Mouse (Mus musculus) lung, embryonic 15.5 days (tissue): Measurements from ENCODE around the gene Foxp1. TPM values are rescaled to one million over a fixed set of nuclear protein-coding genes. Genes with fewer than 3 reads are reported as not detected.

Experiments used
- ATAC-seq: fragments of 200-750 bp; cut with Nextera tagmentation; 2 replicates; pipeline ENCODE4 v1.8.0; 2017; ENCODE audit warnings: moderate number of reproducible peaks, borderline replicate concordance; ENCODE audit not compliant: low FRiP score, low TSS enrichment; ENCODE audit errors: extremely low read depth
- H3K27ac ChIP-seq: fragments of 300-500 bp; sonication (generic); 2 replicates; pipeline ENCODE4 v1.5.1; 2015; ENCODE audit warnings: moderate library complexity, mild to moderate bottlenecking, inconsistent platforms
- H3K27me3 ChIP-seq: fragments of 300-500 bp; sonication (generic); 2 replicates; pipeline ENCODE4 v1.6.1; 2015; ENCODE audit warnings: inconsistent platforms
- H3K36me3 ChIP-seq: fragments of 300-500 bp; sonication (generic); 2 replicates; pipeline ENCODE4 v1.6.1; 2015; ENCODE audit warnings: inconsistent platforms
- H3K4me1 ChIP-seq: fragments of 300-500 bp; sonication (generic); 2 replicates; pipeline ENCODE4 v1.6.1; 2015; ENCODE audit warnings: inconsistent platforms
- H3K4me2 ChIP-seq: fragments of 300-500 bp; sonication (generic); 2 replicates; pipeline ENCODE4 v1.6.1; 2015; ENCODE audit warnings: inconsistent platforms, mild to moderate bottlenecking, moderate library complexity
- H3K4me3 ChIP-seq: fragments of 300-500 bp; sonication (generic); 2 replicates; pipeline ENCODE4 v1.5.1; 2015; ENCODE audit warnings: mild to moderate bottlenecking, inconsistent platforms
- H3K9ac ChIP-seq: fragments of 300-500 bp; sonication (generic); 2 replicates; pipeline ENCODE4 v1.6.1; 2015; ENCODE audit warnings: inconsistent platforms
- H3K9me3 ChIP-seq: fragments of 300-500 bp; sonication (generic); 2 replicates; pipeline ENCODE4 v1.6.1; 2016; ENCODE audit warnings: inconsistent platforms
- WGBS: fragments of 180-500 bp; shearing (Covaris S2); methylation state at CpG from one replicate; pipeline ENCODE4 v1.1.7; 2015; 5-methylcytosine and 5-hydroxymethylcytosine counted together
- polyA plus RNA-seq: library from polyadenylated mRNA; unstranded; fragments of >200 nt; fragmentation: Nextera tagmentation; extraction: Ambion mirVana; gene quantifications from 2 replicates; pipeline ENCODE4 v1.2.1, GENCODE M21; 2015

Foxp1 gene
- polyA plus RNA-seq, 1 experiment from 2014 or later = 109 TPM

DNA sequence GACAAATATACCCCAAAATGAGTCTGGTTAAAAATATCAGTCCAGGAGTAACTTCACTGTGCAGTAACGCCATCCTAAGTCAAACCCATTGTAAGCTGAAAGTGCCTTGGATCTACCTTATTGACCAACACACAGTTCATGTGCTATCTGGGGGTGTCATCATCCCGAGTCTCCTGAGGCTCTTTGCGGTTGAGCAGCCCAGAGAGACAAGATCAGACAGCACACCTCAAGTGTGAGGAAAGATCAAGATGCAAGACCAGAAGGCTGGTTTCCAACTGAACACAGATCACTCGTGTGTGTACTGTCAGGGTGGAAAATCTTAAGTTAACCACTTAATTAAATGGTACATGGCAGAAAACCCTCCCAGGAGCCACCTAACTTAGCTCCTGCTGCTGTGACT lies 238.5 kb downstream of the Foxp1 start:
- Histone ChIP-seq H3K27me3 (no peaks in the 10 kb centered on the region), H3K4me1 (no peaks in the 10 kb centered on the region), H3K9ac (no peak overlapping the region), H3K4me3 (no peak overlapping the region), H3K36me3 (no peaks in the 10 kb centered on the region), H3K27ac (no peak overlapping the region), H3K4me2 (no peak overlapping the region), H3K9me3 (no peaks in the 10 kb centered on the region)
- no peak for ATAC-seq
- WGBS = 72% methylated on average over 4 of the region's 4 CpGs

DNA sequence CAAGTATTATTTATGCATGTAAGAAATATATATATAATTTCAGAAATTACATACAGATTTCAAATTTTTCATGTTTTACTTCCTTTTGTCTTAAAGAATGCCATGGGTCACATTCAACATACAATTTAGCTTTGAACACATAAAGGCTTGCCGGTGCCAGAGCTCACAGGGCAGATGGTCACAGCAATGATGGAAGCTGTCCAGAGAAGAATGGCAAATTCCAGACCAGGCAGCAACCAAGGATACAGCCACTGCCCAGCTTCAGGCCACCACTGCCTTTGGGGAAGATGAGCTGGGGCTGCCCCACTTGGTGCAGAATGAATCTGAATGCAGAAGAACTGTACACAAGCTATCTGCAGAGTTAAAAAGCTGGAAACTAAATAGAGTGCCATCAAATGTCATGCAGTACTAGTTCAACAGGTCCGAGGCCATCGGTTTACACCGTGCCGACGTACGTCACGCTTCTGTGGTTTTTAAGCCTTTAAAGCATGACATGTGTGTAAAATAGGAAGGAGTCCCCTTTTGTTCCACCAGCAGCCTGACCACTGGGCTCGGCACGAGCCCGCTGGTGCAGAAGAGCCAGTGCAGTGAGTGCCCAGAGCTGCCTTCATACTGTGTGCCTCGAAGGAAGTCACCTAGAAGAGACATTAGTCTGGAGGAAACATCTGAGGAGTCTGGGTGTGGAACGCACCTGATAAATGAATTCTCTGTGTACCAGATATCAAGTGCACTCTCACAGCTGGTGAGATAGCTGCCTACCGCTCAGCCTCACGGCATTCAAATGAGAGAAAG lies 239.5 kb downstream of the Foxp1 start:
- ATAC-seq = no peak
- no peaks in the 10 kb centered on the region for H3K4me1 ChIP-seq
- H3K4me3 ChIP-seq = no peak overlapping the region
- H3K36me3 ChIP-seq = no peaks in the 10 kb centered on the region
- no peak overlapping the region for H3K4me2 ChIP-seq
- H3K27me3 ChIP-seq = no peaks in the 10 kb centered on the region
- no peak overlapping the region for H3K27ac ChIP-seq
- H3K9ac ChIP-seq = no peak overlapping the region
- no peaks in the 10 kb centered on the region for H3K9me3 ChIP-seq
- WGBS = 75% methylated on average over 15 of the region's 15 CpGs

DNA sequence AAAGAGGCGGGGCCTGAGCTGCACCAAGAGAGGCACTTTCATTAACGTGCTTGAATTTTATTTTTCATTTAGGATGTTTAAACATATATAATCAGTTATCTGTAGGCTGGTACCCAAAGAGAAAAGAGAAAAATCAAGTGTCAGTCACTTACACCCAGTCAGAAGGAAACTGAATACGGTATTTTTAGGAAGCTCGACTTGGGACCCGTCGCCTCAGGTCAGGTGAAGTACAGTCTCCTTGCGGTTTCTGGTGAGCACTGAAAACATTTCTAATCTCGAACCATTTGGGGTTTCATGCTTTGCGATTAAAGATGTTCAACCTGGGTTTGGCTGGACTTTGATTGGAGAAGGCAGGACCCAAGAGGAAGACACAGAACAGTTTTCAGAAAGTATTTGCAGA lies 241.1 kb downstream of the Foxp1 start:
- Histone ChIP-seq H3K27ac (no peak overlapping the region), H3K4me1 (peaks cover 3% of the 10 kb centered on the region), H3K4me3 (no peak overlapping the region), H3K9ac (no peak overlapping the region), H3K4me2 (no peak overlapping the region), H3K9me3 (no peaks in the 10 kb centered on the region), H3K27me3 (no peaks in the 10 kb centered on the region), H3K36me3 (no peaks in the 10 kb centered on the region)
- WGBS = 87% methylated on average over 9 of the region's 9 CpGs
- ATAC-seq = no peak

DNA sequence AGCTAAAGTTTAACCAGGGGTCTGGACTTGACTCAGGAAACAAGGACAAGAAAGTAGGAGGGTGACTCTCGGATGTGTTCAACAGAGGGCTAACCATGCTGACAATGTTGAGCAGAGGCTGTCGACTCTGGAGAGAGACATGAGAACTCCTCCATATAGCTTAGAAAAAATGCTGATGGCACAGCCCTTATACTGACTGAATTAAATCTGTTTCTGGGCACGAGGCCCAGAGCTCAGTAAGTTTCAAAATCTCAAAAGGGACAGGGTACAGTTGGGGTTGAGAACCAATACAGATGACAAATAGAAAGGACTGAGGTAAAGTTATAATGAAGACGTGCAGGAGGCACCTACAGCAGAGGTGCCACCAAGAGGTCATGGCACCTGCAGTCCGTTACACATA lies 241.9 kb downstream of the Foxp1 start:
- Histone ChIP-seq H3K27ac (no peak overlapping the region), H3K27me3 (no peaks in the 10 kb centered on the region), H3K4me1 (peaks cover 6% of the 10 kb centered on the region), H3K36me3 (no peaks in the 10 kb centered on the region), H3K9ac (no peak overlapping the region), H3K9me3 (no peaks in the 10 kb centered on the region), H3K4me2 (no peak overlapping the region), H3K4me3 (no peak overlapping the region)
- WGBS = 64% methylated on average over 5 of the region's 5 CpGs
- ATAC-seq = no peak

DNA sequence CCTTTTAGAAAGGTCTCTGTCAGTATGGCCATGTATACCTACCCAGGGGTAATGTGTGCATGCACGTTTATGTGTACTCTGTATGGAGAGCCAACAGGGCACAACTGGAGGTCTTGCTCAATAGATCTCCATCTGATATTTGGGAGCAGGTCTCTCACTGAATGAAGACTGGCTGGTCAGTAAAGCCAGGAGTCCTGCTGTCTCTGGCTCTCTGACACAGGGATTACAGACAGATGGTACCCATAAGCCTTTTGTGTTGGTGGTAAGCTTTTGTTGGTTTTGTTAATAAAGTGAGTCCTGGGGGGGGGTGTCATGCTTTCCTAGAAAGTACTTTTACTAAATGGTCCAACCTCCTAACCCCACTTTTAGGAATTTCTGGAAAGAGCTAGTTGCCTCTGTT lies 245.3 kb downstream of the Foxp1 start:
- Histone ChIP-seq H3K9me3 (no peaks in the 10 kb centered on the region), H3K27me3 (no peaks in the 10 kb centered on the region), H3K36me3 (no peaks in the 10 kb centered on the region), H3K4me2 (no peak overlapping the region), H3K27ac (no peak overlapping the region), H3K4me3 (no peak overlapping the region), H3K9ac (no peak overlapping the region), H3K4me1 (peaks cover 15% of the 10 kb centered on the region)
- 71% methylated on average over 1 of the region's 1 CpGs for WGBS
- no peak for ATAC-seq

DNA sequence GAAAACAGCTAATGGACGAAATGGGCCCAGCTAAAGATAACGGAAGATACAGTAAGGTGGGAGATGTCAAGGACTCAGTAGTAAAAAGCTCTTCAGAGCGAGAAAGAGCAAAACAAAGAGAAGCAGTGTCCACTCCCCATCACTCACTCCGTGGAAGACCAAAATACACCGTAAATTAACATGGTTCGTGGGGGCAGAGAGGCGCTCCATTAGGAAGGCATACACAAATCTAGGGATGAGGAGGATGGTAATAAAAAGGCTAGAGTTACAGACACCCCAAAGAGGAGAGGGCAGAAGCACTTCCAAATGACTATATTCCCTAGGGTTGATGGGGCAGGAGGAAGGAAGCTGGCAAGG lies 246.2 kb downstream of the Foxp1 start:
- Histone ChIP-seq H3K9me3 (no peaks in the 10 kb centered on the region), H3K27ac (peak overlapping the region; percentile 61), H3K27me3 (no peaks in the 10 kb centered on the region), H3K9ac (no peak overlapping the region), H3K4me3 (no peak overlapping the region), H3K4me2 (peak overlapping the region; percentile 36; the same call in 1 of the 2 replicates), H3K4me1 (peaks cover 15% of the 10 kb centered on the region), H3K36me3 (no peaks in the 10 kb centered on the region)
- ATAC-seq = no peak
- WGBS = 32% methylated on average over 7 of the region's 7 CpGs

DNA sequence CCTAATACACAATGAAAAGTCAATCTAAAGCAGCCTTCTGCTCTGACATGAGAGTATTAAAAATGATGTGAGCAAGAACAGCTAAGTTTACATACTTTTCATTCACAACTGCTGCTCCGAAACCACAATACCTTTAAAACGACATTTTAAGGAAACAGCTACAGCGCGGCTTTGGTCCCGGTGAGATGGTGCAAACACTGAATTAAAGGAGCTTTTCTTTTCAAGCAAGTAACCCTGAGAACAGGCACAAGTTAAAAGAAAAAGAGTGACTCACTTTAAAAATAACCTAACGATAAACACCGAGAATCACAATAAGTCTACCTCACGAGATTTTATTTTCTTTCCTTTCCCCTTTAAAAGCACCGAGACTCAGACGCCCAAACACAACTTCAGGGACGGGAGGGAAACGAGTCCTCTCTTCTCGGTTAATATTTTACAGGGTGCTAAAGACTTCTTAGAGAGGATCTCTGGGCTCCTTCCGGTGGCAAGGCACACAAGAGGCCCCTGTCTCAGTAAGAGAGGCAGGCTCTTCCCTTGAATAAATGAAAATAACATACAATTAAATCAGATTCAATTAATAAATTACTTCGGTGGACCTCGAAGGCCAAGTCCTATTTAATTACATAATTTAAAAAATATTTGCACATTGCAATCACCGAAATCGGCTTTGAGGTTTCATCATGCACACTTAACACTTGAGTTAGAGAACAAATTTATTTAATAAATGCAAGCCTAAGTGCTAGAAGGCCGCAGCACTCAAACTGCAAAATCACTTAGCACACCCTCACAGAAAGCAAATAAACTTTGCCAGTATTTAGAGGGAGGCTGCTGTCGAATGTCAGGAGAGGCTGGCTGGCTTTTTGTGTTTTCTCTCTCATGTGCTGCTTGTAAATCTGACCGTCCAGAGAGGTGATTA lies 246.9 kb downstream of the Foxp1 start:
- no peak overlapping the region for H3K9ac ChIP-seq
- no peak for ATAC-seq

DNA sequence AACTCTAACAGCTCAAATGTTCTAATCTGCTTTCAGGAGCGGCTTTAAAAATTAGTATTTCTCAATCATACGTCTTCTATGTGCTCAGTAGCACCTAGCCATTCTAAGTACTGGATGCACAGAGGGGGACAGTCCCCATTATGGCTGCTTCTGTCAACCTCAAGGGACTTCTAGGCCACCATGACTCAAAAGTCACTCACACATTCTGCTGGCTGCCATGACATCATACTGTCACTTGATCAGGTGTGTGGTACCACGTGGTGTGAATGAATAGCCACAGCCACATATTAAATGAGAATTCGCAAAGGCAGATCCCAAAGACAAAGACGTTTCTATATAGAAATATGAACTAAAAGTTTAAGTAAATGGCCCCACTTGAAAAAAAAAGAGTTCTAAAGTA lies 247.9 kb downstream of the Foxp1 start:
- peak overlapping the region; percentile 56 for H3K27ac ChIP-seq
- H3K36me3 ChIP-seq = no peaks in the 10 kb centered on the region
- no peaks in the 10 kb centered on the region for H3K27me3 ChIP-seq
- no peak overlapping the region for H3K4me2 ChIP-seq
- peaks cover 15% of the 10 kb centered on the region for H3K4me1 ChIP-seq
- H3K9me3 ChIP-seq = no peaks in the 10 kb centered on the region
- no peak overlapping the region for H3K9ac ChIP-seq
- no peak overlapping the region for H3K4me3 ChIP-seq
- no peak for ATAC-seq
- 74% methylated on average over 5 of the region's 5 CpGs for WGBS

More for the DNA sequence above, 246.9 kb downstream of the Foxp1 start:
- 18% methylated on average over 21 of the region's 21 CpGs for WGBS
- H3K4me2 ChIP-seq = peak overlapping the region; percentile 36; the same call in 1 of the 2 replicates
- peaks cover 15% of the 10 kb centered on the region for H3K4me1 ChIP-seq
- peak overlapping the region; percentile 9 for H3K4me3 ChIP-seq
- no peaks in the 10 kb centered on the region for H3K36me3 ChIP-seq
- peak overlapping the region; percentile 61 for H3K27ac ChIP-seq
- no peaks in the 10 kb centered on the region for H3K9me3 ChIP-seq
- no peaks in the 10 kb centered on the region for H3K27me3 ChIP-seq

DNA sequence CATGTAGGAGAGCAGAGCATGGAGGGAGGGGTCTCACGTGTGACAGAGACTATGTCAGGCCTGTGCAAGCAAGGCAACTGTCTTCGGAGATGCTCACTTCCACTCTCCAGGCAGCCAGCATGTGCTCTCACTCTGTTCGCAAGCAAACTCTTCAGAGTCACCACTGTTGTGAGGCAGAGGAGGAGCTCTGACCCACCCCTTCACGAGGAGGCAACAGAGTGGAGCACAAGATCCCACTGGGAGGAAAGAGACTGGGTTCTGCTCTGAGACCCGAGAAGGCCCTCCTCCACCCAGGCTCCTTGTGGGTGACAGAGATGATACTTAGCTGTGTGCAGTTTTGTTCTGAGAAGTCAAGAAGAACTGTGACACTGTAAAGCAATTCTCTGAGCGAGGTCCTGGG lies 248.3 kb downstream of the Foxp1 start:
- H3K27ac ChIP-seq = peak overlapping the region; percentile 56
- H3K9ac ChIP-seq = no peak overlapping the region
- no peak overlapping the region for H3K4me3 ChIP-seq
- no peaks in the 10 kb centered on the region for H3K27me3 ChIP-seq
- WGBS = 54% methylated on average over 6 of the region's 6 CpGs
- H3K9me3 ChIP-seq = no peaks in the 10 kb centered on the region
- no peaks in the 10 kb centered on the region for H3K36me3 ChIP-seq
- H3K4me1 ChIP-seq = peaks cover 15% of the 10 kb centered on the region
- H3K4me2 ChIP-seq = no peak overlapping the region
- peak; percentile 20; the same call in 1 of the 2 replicates for ATAC-seq

DNA sequence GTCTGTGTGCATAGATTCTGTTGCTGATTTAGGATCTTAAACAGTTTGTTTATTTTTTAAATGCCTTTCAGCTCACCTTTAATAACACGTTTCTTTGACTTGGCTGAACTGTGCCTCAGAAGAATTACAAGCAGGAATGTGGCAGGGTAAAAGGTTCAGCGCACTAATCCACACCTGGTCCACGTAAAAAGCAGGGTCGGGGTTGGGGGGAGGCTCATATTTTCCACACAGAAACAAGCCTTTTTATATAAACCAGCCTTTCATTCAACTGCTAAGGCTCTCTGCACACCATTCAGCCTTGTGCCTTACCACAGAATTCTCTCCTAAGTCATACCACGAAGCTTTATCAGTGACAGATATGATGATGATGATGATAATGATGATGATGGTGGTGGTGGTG lies 249.3 kb downstream of the Foxp1 start:
- no peaks in the 10 kb centered on the region for H3K36me3 ChIP-seq
- H3K4me2 ChIP-seq = no peak overlapping the region
- ATAC-seq = no peak
- H3K9ac ChIP-seq = no peak overlapping the region
- 57% methylated on average over 5 of the region's 5 CpGs for WGBS
- H3K27ac ChIP-seq = no peak overlapping the region
- H3K4me3 ChIP-seq = no peak overlapping the region
- H3K9me3 ChIP-seq = no peaks in the 10 kb centered on the region
- H3K4me1 ChIP-seq = peaks cover 17% of the 10 kb centered on the region
- no peaks in the 10 kb centered on the region for H3K27me3 ChIP-seq

DNA sequence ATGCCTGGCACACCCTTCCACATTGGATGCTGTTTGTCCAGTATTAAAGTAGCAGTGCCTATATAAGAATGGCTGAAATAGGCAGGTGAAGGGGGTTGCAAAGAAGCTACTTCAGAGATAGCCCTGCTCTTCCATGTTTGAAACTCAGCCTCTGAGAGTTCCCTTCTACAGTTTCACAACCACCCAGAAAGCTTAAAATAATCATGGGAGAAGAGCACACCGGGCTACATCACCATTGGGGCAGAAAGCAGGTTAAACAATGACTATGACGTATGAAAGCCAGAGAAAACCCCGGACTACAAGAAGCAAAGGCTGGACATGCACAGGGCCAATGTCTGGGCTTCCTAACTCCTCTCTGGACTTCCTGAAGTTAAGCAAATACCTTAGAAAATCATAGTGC lies 250.3 kb downstream of the Foxp1 start:
- no peaks in the 10 kb centered on the region for H3K27me3 ChIP-seq
- H3K4me1 ChIP-seq = peaks cover 20% of the 10 kb centered on the region
- H3K9ac ChIP-seq = no peak overlapping the region
- H3K4me2 ChIP-seq = no peak overlapping the region
- H3K9me3 ChIP-seq = no peaks in the 10 kb centered on the region
- no peak overlapping the region for H3K4me3 ChIP-seq
- 69% methylated on average over 3 of the region's 3 CpGs for WGBS
- no peaks in the 10 kb centered on the region for H3K36me3 ChIP-seq
- no peak for ATAC-seq
- H3K27ac ChIP-seq = no peak overlapping the region

DNA sequence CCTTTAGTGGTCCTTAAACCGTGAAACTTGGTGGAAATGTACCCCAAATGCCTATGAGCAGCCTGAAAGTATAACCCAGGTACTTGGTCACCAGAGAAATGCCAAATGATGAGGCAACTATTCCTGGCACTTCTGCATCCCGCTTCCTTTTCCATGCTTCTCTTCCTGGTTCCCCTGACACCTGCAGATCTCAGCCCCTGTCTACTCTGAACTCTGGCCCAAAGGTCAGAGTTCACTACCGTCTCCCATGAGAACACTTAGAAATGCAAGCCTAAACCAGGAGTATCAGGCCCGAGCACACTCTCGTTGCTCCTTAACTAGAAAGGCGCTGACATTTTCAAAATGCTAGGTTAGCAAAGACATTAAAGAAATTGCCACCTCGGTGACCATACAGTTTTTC lies 250.8 kb downstream of the Foxp1 start:
- no peaks in the 10 kb centered on the region for H3K9me3 ChIP-seq
- no peaks in the 10 kb centered on the region for H3K36me3 ChIP-seq
- H3K4me1 ChIP-seq = peaks cover 23% of the 10 kb centered on the region
- H3K4me2 ChIP-seq = no peak overlapping the region
- 67% methylated on average over 7 of the region's 7 CpGs for WGBS
- H3K9ac ChIP-seq = no peak overlapping the region
- no peak overlapping the region for H3K27ac ChIP-seq
- H3K27me3 ChIP-seq = no peaks in the 10 kb centered on the region
- ATAC-seq = no peak
- no peak overlapping the region for H3K4me3 ChIP-seq
